In the genomic region with DNA sequence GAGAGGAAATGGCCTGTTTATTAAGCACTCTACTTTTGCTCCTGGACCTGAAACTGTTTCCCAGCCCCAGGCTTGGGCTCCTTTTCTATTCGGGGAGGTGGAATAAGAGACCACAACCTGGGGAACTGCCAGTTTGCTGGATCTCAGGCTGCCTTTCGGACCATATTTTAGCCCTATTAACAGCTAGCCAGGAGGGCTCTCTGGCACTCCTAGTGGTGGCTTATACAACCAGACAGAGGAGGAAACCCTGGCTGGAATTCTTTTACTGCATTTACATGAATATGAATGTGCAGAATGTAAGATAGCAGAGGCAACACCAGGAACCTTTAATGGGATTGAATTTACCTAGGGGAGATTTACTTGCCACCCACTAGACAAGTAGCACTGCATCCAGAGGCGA, we compare ENCODE assay signal across 10 mouse cellular contexts.
DNase-seq lines count a peak whose midpoint lies in the region; ATAC-seq and TF ChIP-seq lines count a peak whose summit lies in the region.
"Had no signal": no experiment of that assay in that cellular context is flagged by ENCODE, and none has a peak within 500 bp of the region (broad histone marks: within the 10 kb centered on the region; RNA-seq: fewer than 3 reads in every experiment).

No protein-coding gene starts in this region.

- peak; percentile 44 for DNase-seq in kidney, adult 9 months
- peak; percentile 46 for DNase-seq in lung, postnatal 10 days
- no peak for DNase-seq in testis, postnatal 10 days (ENCODE audit: low spot score)
- DNase-seq in heart, postnatal 36 days, result no peak
- DNase-seq: liver, embryonic 13.5 days had no signal

- intact Hi-C loops in heart, postnatal 36 days (cut with DNase I), result no loop called here

- TF ChIP-seq CTCF in bone marrow, adult 2 months (IDR thresholded peaks at IDR 0.05; ENCODE audit: control insufficient read depth, insufficient read depth, low read length), result peak; percentile 56

- no peak for TF ChIP-seq POLR2A in bone marrow, adult 2 months (IDR thresholded peaks at IDR 0.05; ENCODE audit: borderline replicate concordance, control insufficient read depth, low read depth, low read length)

- H3K36me3 ChIP-seq in kidney, embryonic 16.5 days (ENCODE audit: insufficient read depth, low read length), result no peaks in the 10 kb centered on the region
- H3K36me3 ChIP-seq: embryonic facial prominence, embryonic 13.5 days; liver, embryonic 13.5 days had no signal

- H3K4me2 ChIP-seq in kidney, embryonic 16.5 days (replicated peaks; ENCODE audit: low read depth, low read length), result no peak overlapping the region
- H3K4me2 ChIP-seq: embryonic facial prominence, embryonic 13.5 days; liver, embryonic 13.5 days had no signal

- ATAC-seq in kidney, embryonic 16.5 days (ENCODE audit: low FRiP score, low TSS enrichment), result no peak
- peak; percentile 47 for ATAC-seq in CD4-positive, CD25-positive, alpha-beta regulatory T cell, adult 4 months
- peak; percentile 78 for ATAC-seq in erythroblast, adult 5-6 weeks (replicated peaks; ENCODE audit: low FRiP score, poor library complexity, severe bottlenecking)

- H3K27me3 ChIP-seq in kidney, embryonic 16.5 days (ENCODE audit: insufficient read depth, low read length), result no peaks in the 10 kb centered on the region
- H3K27me3 ChIP-seq: embryonic facial prominence, embryonic 13.5 days; liver, embryonic 13.5 days had no signal

- H3K4me1 ChIP-seq in kidney, embryonic 16.5 days (ENCODE audit: insufficient read depth, low read length), result peaks cover 8% of the 10 kb centered on the region; the same call in 1 of the 2 replicates
- no peaks in the 10 kb centered on the region; the same call in 1 of the 2 replicates for H3K4me1 ChIP-seq in bone marrow, adult 2 months (ENCODE audit: control insufficient read depth, insufficient read depth, low read length)

- H3K27ac ChIP-seq in kidney, embryonic 16.5 days (ENCODE audit: low read length), result no peak overlapping the region
- H3K27ac ChIP-seq in bone marrow, adult 2 months (ENCODE audit: control insufficient read depth, insufficient read depth, low read depth, low read length, poor library complexity), result no peak overlapping the region
- H3K27ac ChIP-seq: embryonic facial prominence, embryonic 13.5 days; liver, embryonic 13.5 days had no signal

- no peaks in the 10 kb centered on the region for H3K9me3 ChIP-seq in kidney, embryonic 16.5 days (ENCODE audit: low read length)
- H3K9me3 ChIP-seq: embryonic facial prominence, embryonic 13.5 days; liver, embryonic 13.5 days had no signal

- no peak overlapping the region for H3K9ac ChIP-seq in kidney, embryonic 16.5 days (replicated peaks; ENCODE audit: low read length)
- H3K9ac ChIP-seq: embryonic facial prominence, embryonic 13.5 days; liver, embryonic 13.5 days had no signal

- 54% methylated on average over 3 of the region's 3 CpGs for WGBS in kidney, embryonic 16.5 days
- WGBS in bone marrow, adult 2 months, result 45% methylated on average over 3 of the region's 3 CpGs

- no peak overlapping the region for H3K4me3 ChIP-seq in kidney, embryonic 16.5 days (ENCODE audit: low read length)
- no peak overlapping the region for H3K4me3 ChIP-seq in bone marrow, adult 2 months (replicated peaks; ENCODE audit: control insufficient read depth, low read depth, low read length)
- H3K4me3 ChIP-seq: embryonic facial prominence, embryonic 13.5 days; liver, embryonic 13.5 days had no signal

Comparison
In these comparisons a context has a peak if more than half of its experiments do, and no peak if none do; other contexts are left out.
1. DNase-seq: peak in kidney, adult 9 months (single experiment) and lung, postnatal 10 days (single experiment); none in testis, postnatal 10 days (single experiment) and heart, postnatal 36 days (0 of 2).